Mouse (Mus musculus): ENCODE data around the gene Dnase1. TPM values are rescaled to one million over a fixed set of nuclear protein-coding genes. Genes with fewer than 3 reads are reported as not detected.
"Not testable (repeated sequence)": the region's sequence is repeated elsewhere in the genome, so short reads cannot be mapped to it uniquely, and the experiment has no call there.

Dnase1 gene
- polyA plus RNA-seq, 1 experiment = 1.5 TPM

- Histone ChIP-seq H3K79me2 (ENCODE audit: control insufficient read depth, insufficient read depth) (peaks cover 30% of the 10 kb centered on the region), H3K4me3 (ENCODE audit: insufficient read depth, poor library complexity, severe bottlenecking) (no peak overlapping the region), H3K79me3 (ENCODE audit: low read depth) (peaks cover 26% of the 10 kb centered on the region), H3K27me3 (ENCODE audit: control insufficient read depth, insufficient read depth, insufficient read length) (no peaks in the 10 kb centered on the region), H3ac (ENCODE audit: control insufficient read depth, insufficient read length, low read depth) (no peak overlapping the region), H3K36me3 (ENCODE audit: control insufficient read depth, insufficient read depth) (peaks cover 7% of the 10 kb centered on the region)
- TF ChIP-seq MAX (IDR thresholded peaks at IDR 0.05) = no peak
- TF ChIP-seq MYOG (IDR thresholded peaks at IDR 0.05; ENCODE audit: control insufficient read depth, extremely low read depth, insufficient read length) = no peak
- TF ChIP-seq CEBPB (IDR thresholded peaks at IDR 0.05; ENCODE audit: low read depth) = no peak
- no peak for TF ChIP-seq CTCF (IDR thresholded peaks at IDR 0.05; ENCODE audit: control insufficient read depth, insufficient read depth, insufficient read length)
- no peak for TF ChIP-seq USF1 (IDR thresholded peaks at IDR 0.05; ENCODE audit: low read depth)
- TF ChIP-seq MYOD1 (IDR thresholded peaks at IDR 0.05; ENCODE audit: control insufficient read depth, insufficient read length, low read depth) = no peak
- no peak for TF ChIP-seq FOSL1 (IDR thresholded peaks at IDR 0.05; ENCODE audit: insufficient read depth, low read length, poor library complexity, severe bottlenecking)
Observed at GRCm38 (mm10) chr16:4079656-4080055, 42.9 kb downstream of the Dnase1 start.

GRCm38 (mm10) chr16:4080419-4080818, 43.7 kb downstream of the Dnase1 start:
- not testable (repeated sequence) for H3ac ChIP-seq (ENCODE audit: control insufficient read depth, insufficient read length, low read depth)
- H3K79me2 ChIP-seq (ENCODE audit: control insufficient read depth, insufficient read depth) = peaks cover 23% of the 10 kb centered on the region

GRCm38 (mm10) chr16:4085051-4085450, 48.3 kb downstream of the Dnase1 start:
- Histone ChIP-seq H3K4me3 (ENCODE audit: insufficient read depth, poor library complexity, severe bottlenecking) (no peak overlapping the region), H3K79me3 (ENCODE audit: low read depth) (no peaks in the 10 kb centered on the region), H3K36me3 (ENCODE audit: control insufficient read depth, insufficient read depth) (peaks cover 51% of the 10 kb centered on the region), H3ac (ENCODE audit: control insufficient read depth, insufficient read length, low read depth) (no peak overlapping the region), H3K27me3 (ENCODE audit: control insufficient read depth, insufficient read depth, insufficient read length) (no peaks in the 10 kb centered on the region), H3K79me2 (ENCODE audit: control insufficient read depth, insufficient read depth) (no peaks in the 10 kb centered on the region)
- TF ChIP-seq CEBPB (IDR thresholded peaks at IDR 0.05; ENCODE audit: low read depth) (no peak), USF1 (IDR thresholded peaks at IDR 0.05; ENCODE audit: low read depth) (no peak), MYOD1 (IDR thresholded peaks at IDR 0.05; ENCODE audit: control insufficient read depth, insufficient read length, low read depth) (no peak), MAX (IDR thresholded peaks at IDR 0.05) (no peak)

More at GRCm38 (mm10) chr16:4080419-4080818, 43.7 kb downstream of the Dnase1 start:
- H3K79me3 ChIP-seq (ENCODE audit: low read depth) = peaks cover 19% of the 10 kb centered on the region
- H3K36me3 ChIP-seq (ENCODE audit: control insufficient read depth, insufficient read depth) = peaks cover 13% of the 10 kb centered on the region
- H3K4me3 ChIP-seq (ENCODE audit: insufficient read depth, poor library complexity, severe bottlenecking); H3K27me3 ChIP-seq (ENCODE audit: control insufficient read depth, insufficient read depth, insufficient read length): not testable (repeated sequence)

- no peak overlapping the region for H3ac ChIP-seq (ENCODE audit: control insufficient read depth, insufficient read length, low read depth)
- H3K27me3 ChIP-seq (ENCODE audit: control insufficient read depth, insufficient read depth, insufficient read length) = no peaks in the 10 kb centered on the region
- TF ChIP-seq MYOD1 (IDR thresholded peaks at IDR 0.05; ENCODE audit: control insufficient read depth, insufficient read length, low read depth) (no peak), FOSL1 (IDR thresholded peaks at IDR 0.05; ENCODE audit: insufficient read depth, low read length, poor library complexity, severe bottlenecking) (no peak), USF1 (IDR thresholded peaks at IDR 0.05; ENCODE audit: low read depth) (no peak), MAX (IDR thresholded peaks at IDR 0.05) (no peak), CEBPB (IDR thresholded peaks at IDR 0.05; ENCODE audit: low read depth) (no peak), CTCF (IDR thresholded peaks at IDR 0.05; ENCODE audit: control insufficient read depth, insufficient read depth, insufficient read length) (no peak), MYOG (IDR thresholded peaks at IDR 0.05; ENCODE audit: control insufficient read depth, extremely low read depth, insufficient read length) (no peak)
- peaks cover 60% of the 10 kb centered on the region for H3K36me3 ChIP-seq (ENCODE audit: control insufficient read depth, insufficient read depth)
- H3K79me2 ChIP-seq (ENCODE audit: control insufficient read depth, insufficient read depth) = no peaks in the 10 kb centered on the region
- H3K79me3 ChIP-seq (ENCODE audit: low read depth) = no peaks in the 10 kb centered on the region
- no peak overlapping the region for H3K4me3 ChIP-seq (ENCODE audit: insufficient read depth, poor library complexity, severe bottlenecking)
Observed at GRCm38 (mm10) chr16:4085851-4086387, 49.2 kb downstream of the Dnase1 start.

- H3K4me3 ChIP-seq (ENCODE audit: insufficient read depth, poor library complexity, severe bottlenecking) = no peak overlapping the region
- TF ChIP-seq CEBPB (IDR thresholded peaks at IDR 0.05; ENCODE audit: low read depth) (no peak), FOSL1 (IDR thresholded peaks at IDR 0.05; ENCODE audit: insufficient read depth, low read length, poor library complexity, severe bottlenecking) (no peak), MYOG (IDR thresholded peaks at IDR 0.05; ENCODE audit: control insufficient read depth, extremely low read depth, insufficient read length) (no peak), MAX (IDR thresholded peaks at IDR 0.05) (no peak), CTCF (IDR thresholded peaks at IDR 0.05; ENCODE audit: control insufficient read depth, insufficient read depth, insufficient read length) (no peak), USF1 (IDR thresholded peaks at IDR 0.05; ENCODE audit: low read depth) (no peak)
- no peak overlapping the region for H3ac ChIP-seq (ENCODE audit: control insufficient read depth, insufficient read length, low read depth)
- no peaks in the 10 kb centered on the region for H3K79me2 ChIP-seq (ENCODE audit: control insufficient read depth, insufficient read depth)
- no peaks in the 10 kb centered on the region for H3K27me3 ChIP-seq (ENCODE audit: control insufficient read depth, insufficient read depth, insufficient read length)
- peaks cover 73% of the 10 kb centered on the region for H3K36me3 ChIP-seq (ENCODE audit: control insufficient read depth, insufficient read depth)
- no peaks in the 10 kb centered on the region for H3K79me3 ChIP-seq (ENCODE audit: low read depth)
Observed at GRCm38 (mm10) chr16:4087214-4087913, 50.6 kb downstream of the Dnase1 start.

Small RNA genes within 50 kb of the gene (microRNA-seq; reads per million reads assigned to microRNA genes)
- gene Gm23413 (ENCODE audit: borderline microRNAs expressed) = not detected

Other genes with a start within 250 kb of the Dnase1 start
- gene Olfr15, start 206.1 kb upstream of the Dnase1 start, polyA plus RNA-seq (2012; fragmentation: generic; extraction: Trizol) = not detected
- gene Zfp174, start 189.7 kb upstream of the Dnase1 start, polyA plus RNA-seq (2012; fragmentation: generic; extraction: Trizol) = 0.18 TPM
- gene Naa60, start 164.6 kb upstream of the Dnase1 start, polyA plus RNA-seq (2012; fragmentation: generic; extraction: Trizol) = 27.1 TPM
- gene Zfp597, start 152.4 kb upstream of the Dnase1 start, polyA plus RNA-seq (2012; fragmentation: generic; extraction: Trizol) = 1.1 TPM
- 0.22 TPM for gene Gm20695, start 152.3 kb upstream of the Dnase1 start, polyA plus RNA-seq (2012; fragmentation: generic; extraction: Trizol)
- gene 1700037C18Rik, start 128.3 kb upstream of the Dnase1 start, polyA plus RNA-seq (2012; fragmentation: generic; extraction: Trizol) = 5.9 TPM
- 7.7 TPM for gene Cluap1, start 128.1 kb upstream of the Dnase1 start, polyA plus RNA-seq (2012; fragmentation: generic; extraction: Trizol)
- gene Nlrc3, start 60.3 kb upstream of the Dnase1 start, polyA plus RNA-seq (2012; fragmentation: generic; extraction: Trizol) = 0.84 TPM
- gene Slx4, start 33.2 kb upstream of the Dnase1 start, polyA plus RNA-seq (2012; fragmentation: generic; extraction: Trizol) = 16.1 TPM
- 90.4 TPM for gene Trap1, start 40.9 kb downstream of the Dnase1 start, polyA plus RNA-seq (2012; fragmentation: generic; extraction: Trizol)
- gene Crebbp, start 177.1 kb downstream of the Dnase1 start, polyA plus RNA-seq (2012; fragmentation: generic; extraction: Trizol) = 8.2 TPM

Measured in C2C12 (cell line).